ENCODE assay signal across 8 mouse cellular contexts in genomic region chr17:35050126-35050750, GRCm38 (mm10). TPM values are rescaled to one million over a fixed set of nuclear protein-coding genes. Genes with fewer than 3 reads are reported as not detected.
A peak's percentile ranks its signal among the peaks of the same experiment; 100 is the strongest.
DNase-seq lines count a peak whose midpoint lies in the region; ATAC-seq and TF ChIP-seq lines count a peak whose summit lies in the region.

No protein-coding gene starts in this region.

- peaks cover 13% of the 10 kb centered on the region for H3K4me1 ChIP-seq in heart, adult 2 months (ENCODE audit: control insufficient read depth, insufficient read depth, low read length)
- peaks cover 15% of the 10 kb centered on the region for H3K4me1 ChIP-seq in kidney, adult 2 months (ENCODE audit: control insufficient read depth, insufficient read depth, low read length)
- H3K4me1 ChIP-seq in lung, postnatal 0 days (ENCODE audit: insufficient read depth, low read depth, low read length), result peaks cover 13% of the 10 kb centered on the region; the same call in 1 of the 2 replicates

- under 1% methylated on average over 27 of the region's 27 CpGs for WGBS in heart, adult 2 months
- under 1% methylated on average over 27 of the region's 27 CpGs for WGBS in kidney, adult 2 months
- WGBS in lung, postnatal 0 days, result under 1% methylated on average over 25 of the region's 27 CpGs

- ATAC-seq in lung, postnatal 0 days, result peak; percentile 21

- H3K79me2 ChIP-seq in heart, adult 2 months (replicated peaks; ENCODE audit: control insufficient read depth, insufficient read depth, low read length), result no peaks in the 10 kb centered on the region

- no peaks in the 10 kb centered on the region for H3K9me3 ChIP-seq in lung, postnatal 0 days (ENCODE audit: low read length)

- peak overlapping the region; percentile 47 for H3K4me3 ChIP-seq in left cerebral cortex, adult 2 months
- peak overlapping the region; percentile 82 for H3K4me3 ChIP-seq in heart, adult 2 months
- H3K4me3 ChIP-seq in kidney, adult 2 months (ENCODE audit: insufficient read depth, low read depth, low read length), result peak overlapping the region; percentile 73
- H3K4me3 ChIP-seq in lung, postnatal 0 days (ENCODE audit: low read depth, low read length), result peak overlapping the region; percentile 65

- no peak for TF ChIP-seq EP300 in heart, adult 2 months (IDR thresholded peaks at IDR 0.05; ENCODE audit: insufficient read depth, low read depth, low read length)
- TF ChIP-seq EP300 in lung, postnatal 0 days (IDR thresholded peaks at IDR 0.05), result no peak

- peak; percentile 94 for TF ChIP-seq POLR2A in heart, adult 2 months (IDR thresholded peaks at IDR 0.05; ENCODE audit: insufficient read depth, low read depth, low read length)
- peak; percentile 68 for TF ChIP-seq POLR2A in kidney, adult 2 months (IDR thresholded peaks at IDR 0.05; ENCODE audit: low read depth, low read length)

- peaks cover 5% of the 10 kb centered on the region; the same call in 1 of the 2 replicates for H3K36me3 ChIP-seq in heart, adult 2 months (ENCODE audit: control insufficient read depth, insufficient read depth, low read length)
- H3K36me3 ChIP-seq in kidney, adult 2 months (ENCODE audit: control insufficient read depth, insufficient read depth, low read length), result peaks cover 5% of the 10 kb centered on the region; the same call in 1 of the 2 replicates
- H3K36me3 ChIP-seq in lung, postnatal 0 days (ENCODE audit: insufficient read depth, low read length), result peaks cover 24% of the 10 kb centered on the region; the same call in 1 of the 2 replicates

- H3K27ac ChIP-seq in left cerebral cortex, adult 2 months, result peak overlapping the region; percentile 70
- H3K27ac ChIP-seq in heart, adult 2 months, result peak overlapping the region; percentile 99
- H3K27ac ChIP-seq in kidney, adult 2 months (ENCODE audit: insufficient read depth, low read depth, low read length), result peak overlapping the region; percentile 85
- H3K27ac ChIP-seq in lung, postnatal 0 days (ENCODE audit: low read length), result peak overlapping the region; percentile 96

- peak overlapping the region; percentile 83 for H3K4me2 ChIP-seq in lung, postnatal 0 days (replicated peaks; ENCODE audit: low read depth, low read length)

- intact Hi-C loops in left cerebral cortex, adult 2 months (cut with DNase I), result no loop called here
- intact Hi-C loops in heart, adult 2 months (cut with DNase I), result no loop called here

- DNase-seq in left cerebral cortex, adult 2 months (ENCODE audit: extremely low spot score in 1 of 2, low spot score in 2 of 2), result no peak
- DNase-seq in left cerebral cortex, adult 8-10 months (ENCODE audit: low spot score in 2 of 2), result no peak
- DNase-seq in embryo, embryonic 11 days, result peak; percentile 81
- peak; percentile 87 to 89 for DNase-seq in heart, adult 2 months
- DNase-seq in kidney, adult 2 months, result peak; percentile 87
- peak; percentile 88 for DNase-seq in lung, postnatal 0 days (ENCODE audit: low spot score)
- DNase-seq in ovary, postnatal 10 days (ENCODE audit: low spot score), result peak; percentile 62
- DNase-seq in urinary bladder, postnatal 25 days (ENCODE audit: low spot score), result peak; percentile 67

- peak overlapping the region; percentile 90 for H3K9ac ChIP-seq in heart, adult 2 months (ENCODE audit: low read depth, low read length)
- peak overlapping the region; percentile 90 for H3K9ac ChIP-seq in lung, postnatal 0 days (replicated peaks; ENCODE audit: low read depth)

- H3K27me3 ChIP-seq in heart, adult 2 months (ENCODE audit: control insufficient read depth, insufficient read depth, low read length), result no peaks in the 10 kb centered on the region
- H3K27me3 ChIP-seq in kidney, adult 2 months (replicated peaks; ENCODE audit: control insufficient read depth, insufficient read depth, low read length), result no peaks in the 10 kb centered on the region
- H3K27me3 ChIP-seq in lung, postnatal 0 days (replicated peaks; ENCODE audit: insufficient read depth, low read length), result no peaks in the 10 kb centered on the region

- no peak for TF ChIP-seq CTCF in left cerebral cortex, adult 2 months (IDR thresholded peaks at IDR 0.05)
- no peak for TF ChIP-seq CTCF in heart, adult 2 months (IDR thresholded peaks at IDR 0.05)
- no peak for TF ChIP-seq CTCF in kidney, adult 2 months (conservative IDR thresholded peaks at IDR 0.05; ENCODE audit: insufficient read depth, insufficient read length, low read depth, low read length)
- TF ChIP-seq CTCF in lung, postnatal 0 days (IDR thresholded peaks at IDR 0.05), result no peak

RNA-seq across cellular contexts. Expression of gene Clic1, which starts 0.5 kb away (rescaled TPM):
- total RNA-seq in left cerebral cortex, adult 2 months (2021), result 1 to 10 TPM; 7.4 to 8.3 TPM
- total RNA-seq in left cerebral cortex, adult 8-10 months (2022), result 10 to 100 TPM; 10.2 to 18.3 (median 11.8) TPM
- 10 to 100 TPM; 32.5 to 33.1 TPM for total RNA-seq in heart, adult 2 months (2021)
- polyA plus RNA-seq in heart, adult 2 months (2012; rRNA removed), result 44.4 and 51.6 TPM in 2 replicates
- 105 and 117 TPM in 2 replicates for polyA plus RNA-seq in kidney, adult 2 months (2012; rRNA removed)
- polyA plus RNA-seq in lung, postnatal 0 days (2015; fragmentation: Nextera tagmentation; extraction: Ambion mirVana), result 343 and 355 TPM in 2 replicates

RNA-seq across cellular contexts. Expression of gene Msh5, which starts 3.7 kb away (rescaled TPM):
- under 1 TPM; 0.27 to 0.56 TPM for total RNA-seq in left cerebral cortex, adult 2 months (2021)
- 1 to 10 TPM in 1 of 4 experiments, under 1 TPM in 2, not detected in 1; 0.34 to 1.2 (median 0.78) TPM for total RNA-seq in left cerebral cortex, adult 8-10 months (2022)
- total RNA-seq in heart, adult 2 months (2021), result under 1 TPM; 0.23 to 0.29 TPM
- polyA plus RNA-seq in heart, adult 2 months (2012; rRNA removed), result 1.00 and 1.2 TPM in 2 replicates
- 1.6 and 2.4 TPM in 2 replicates for polyA plus RNA-seq in kidney, adult 2 months (2012; rRNA removed)
- 1.8 and 2.4 TPM in 2 replicates for polyA plus RNA-seq in lung, postnatal 0 days (2015; fragmentation: Nextera tagmentation; extraction: Ambion mirVana)

RNA-seq across cellular contexts. Expression of gene Ddah2, which starts 8.6 kb away (rescaled TPM):
- 10 to 100 TPM; 10.1 to 11.0 TPM for total RNA-seq in left cerebral cortex, adult 2 months (2021)
- 10 to 100 TPM; 13.1 to 20.2 (median 14.8) TPM for total RNA-seq in left cerebral cortex, adult 8-10 months (2022)
- 10 to 100 TPM; 20.0 to 20.5 TPM for total RNA-seq in heart, adult 2 months (2021)
- 31.4 and 40.8 TPM in 2 replicates for polyA plus RNA-seq in heart, adult 2 months (2012; rRNA removed)
- 37.7 and 41.0 TPM in 2 replicates for polyA plus RNA-seq in kidney, adult 2 months (2012; rRNA removed)
- 238 and 247 TPM in 2 replicates for polyA plus RNA-seq in lung, postnatal 0 days (2015; fragmentation: Nextera tagmentation; extraction: Ambion mirVana)

RNA-seq across cellular contexts. Expression of gene Ly6g6c, which starts 14.9 kb away (rescaled TPM):
- total RNA-seq in left cerebral cortex, adult 2 months (2021), result not detected
- not detected for total RNA-seq in left cerebral cortex, adult 8-10 months (2022)
- total RNA-seq in heart, adult 2 months (2021), result under 1 TPM; 0.34 to 0.55 TPM
- polyA plus RNA-seq in heart, adult 2 months (2012; rRNA removed), result 0.23 and 0.64 TPM in 2 replicates
- 0.13 and 0.16 TPM in 2 replicates for polyA plus RNA-seq in kidney, adult 2 months (2012; rRNA removed)
- polyA plus RNA-seq in lung, postnatal 0 days (2015; fragmentation: Nextera tagmentation; extraction: Ambion mirVana), result 3.5 and 4.9 TPM in 2 replicates

RNA-seq across cellular contexts. Expression of gene Mpig6b, which starts 15.7 kb away (rescaled TPM):
- not detected for total RNA-seq in left cerebral cortex, adult 2 months (2021)
- under 1 TPM in 1 of 4 experiments, not detected in 3; 0.15 TPM for total RNA-seq in left cerebral cortex, adult 8-10 months (2022)
- total RNA-seq in heart, adult 2 months (2021), result 1 to 10 TPM in 1 of 2 experiments, under 1 TPM in 1; 0.31 to 2.4 TPM
- polyA plus RNA-seq in heart, adult 2 months (2012; rRNA removed), result 0.32 and 1.4 TPM in 2 replicates
- 0.46 and 0.66 TPM in 2 replicates for polyA plus RNA-seq in kidney, adult 2 months (2012; rRNA removed)
- polyA plus RNA-seq in lung, postnatal 0 days (2015; fragmentation: Nextera tagmentation; extraction: Ambion mirVana), result 2.1 and 2.3 TPM in 2 replicates

Comparison
In these comparisons a context has a peak if more than half of its experiments do, and no peak if none do; other contexts are left out.
1. DNase-seq: peak in embryo, embryonic 11 days (single experiment), heart, adult 2 months (2 of 2), kidney, adult 2 months (single experiment), lung, postnatal 0 days (single experiment), ovary, postnatal 10 days (single experiment) and urinary bladder, postnatal 25 days (single experiment); none in left cerebral cortex, adult 2 months (0 of 2) and left cerebral cortex, adult 8-10 months (0 of 2).
2. Peak in every context shown above with its lines, with median percentiles within 50 percentile points of each other: H3K27ac ChIP-seq and H3K4me3 ChIP-seq.